ENCODE assay signal across 43 mouse cellular contexts in genomic region chr7:97873317-97873716, GRCm38 (mm10). TPM values are rescaled to one million over a fixed set of nuclear protein-coding genes. Genes with fewer than 3 reads are reported as not detected.
DNase-seq lines count a peak whose midpoint lies in the region; ATAC-seq and TF ChIP-seq lines count a peak whose summit lies in the region.
"Had no signal": no experiment of that assay in that cellular context is flagged by ENCODE, and none has a peak within 500 bp of the region (broad histone marks: within the 10 kb centered on the region; RNA-seq: fewer than 3 reads in every experiment).

No protein-coding gene starts in this region.

- no peak for TF ChIP-seq CTCF in midbrain, postnatal 0 days (IDR thresholded peaks at IDR 0.05)

- no peak overlapping the region for H3K9ac ChIP-seq in midbrain, postnatal 0 days (replicated peaks; ENCODE audit: low read length, poor library complexity, severe bottlenecking)
- H3K9ac ChIP-seq in liver, embryonic 12.5 days = no peak overlapping the region
- H3K9ac ChIP-seq: heart, embryonic 15.5 days; hindbrain, embryonic 12.5 days; kidney, embryonic 15.5 days; liver, embryonic 15.5 days; lung, embryonic 14.5 days; neural tube, embryonic 12.5 days had no signal

- H3K27me3 ChIP-seq in midbrain, postnatal 0 days (ENCODE audit: insufficient read depth, low read length) = no peaks in the 10 kb centered on the region
- H3K27me3 ChIP-seq in midbrain, embryonic 10.5 days (ENCODE audit: low read depth, poor library complexity, severe bottlenecking) = no peaks in the 10 kb centered on the region
- no peaks in the 10 kb centered on the region for H3K27me3 ChIP-seq in liver, embryonic 12.5 days (replicated peaks)
- H3K27me3 ChIP-seq: CH12.LX; heart, embryonic 15.5 days; hindbrain, embryonic 12.5 days; kidney, embryonic 15.5 days; liver, embryonic 15.5 days; neural tube, embryonic 12.5 days had no signal

- ATAC-seq in cerebellum, adult (ENCODE audit: insufficient number of reproducible peaks, low FRiP score, low TSS enrichment) = peak; percentile 72; the same call in 1 of the 2 replicates
- ATAC-seq in midbrain, postnatal 0 days (ENCODE audit: low FRiP score) = no peak
- no peak for ATAC-seq in liver, embryonic 12.5 days
- ATAC-seq: activated CD4-positive, CD25-positive, alpha-beta regulatory T cell, adult 4 months; forebrain, embryonic 16.5 days; intestine, postnatal 0 days; midbrain, embryonic 16.5 days had no signal

- DNase-seq in cerebellum, postnatal 4 days (ENCODE audit: low spot score in 2 of 2) = no peak
- peak; percentile 32 for DNase-seq in midbrain, postnatal 0 days (ENCODE audit: low spot score)
- DNase-seq in midbrain, embryonic 10.5 days (ENCODE audit: low spot score) = no peak
- DNase-seq in cerebellum, postnatal 10 days = peak; percentile 50 to 55
- DNase-seq in lung, postnatal 25 days (ENCODE audit: low spot score) = no peak
- no peak for DNase-seq in layer of hippocampus, adult 18-20 months (ENCODE audit: low spot score in 2 of 2)
- DNase-seq: adrenal gland, adult 8-10 months; kidney, postnatal 25 days; layer of hippocampus, postnatal 36 days; liver; lung, embryonic 14.5 days; lung, postnatal 14 days; right cerebral cortex, adult 18-20 months; right cerebral cortex, postnatal 4 days; thymus, adult 2 months; thymus, postnatal 36 days had no signal

- H3K4me1 ChIP-seq in midbrain, postnatal 0 days (ENCODE audit: insufficient read depth, low read length) = no peaks in the 10 kb centered on the region
- no peaks in the 10 kb centered on the region for H3K4me1 ChIP-seq in midbrain, embryonic 10.5 days
- H3K4me1 ChIP-seq in liver, embryonic 12.5 days = no peaks in the 10 kb centered on the region
- H3K4me1 ChIP-seq: heart, embryonic 10.5 days; heart, embryonic 15.5 days; hindbrain, embryonic 12.5 days; kidney, embryonic 15.5 days; liver, embryonic 15.5 days; neural tube, embryonic 12.5 days had no signal

- no peak overlapping the region for H3K4me3 ChIP-seq in midbrain, postnatal 0 days (ENCODE audit: low read depth, low read length)
- no peak overlapping the region for H3K4me3 ChIP-seq in midbrain, embryonic 10.5 days
- H3K4me3 ChIP-seq in liver, embryonic 12.5 days = no peak overlapping the region
- H3K4me3 ChIP-seq: erythroblast, embryonic 14.5 days; heart, embryonic 10.5 days; heart, embryonic 15.5 days; hindbrain, embryonic 12.5 days; kidney, embryonic 15.5 days; liver, embryonic 15.5 days; myocyte; neural tube, embryonic 12.5 days had no signal

- H3K27ac ChIP-seq in midbrain, postnatal 0 days (ENCODE audit: low read depth, low read length) = no peak overlapping the region
- no peak overlapping the region for H3K27ac ChIP-seq in midbrain, embryonic 10.5 days (replicated peaks)
- H3K27ac ChIP-seq in liver, embryonic 12.5 days = no peak overlapping the region
- H3K27ac ChIP-seq: heart, embryonic 10.5 days; heart, embryonic 15.5 days; hindbrain, embryonic 12.5 days; kidney, embryonic 15.5 days; liver, embryonic 15.5 days; neural tube, embryonic 12.5 days had no signal

- no peaks in the 10 kb centered on the region for H3K9me3 ChIP-seq in midbrain, postnatal 0 days (ENCODE audit: low read length)
- no peaks in the 10 kb centered on the region for H3K9me3 ChIP-seq in midbrain, embryonic 10.5 days (replicated peaks)
- no peaks in the 10 kb centered on the region for H3K9me3 ChIP-seq in liver, embryonic 12.5 days (replicated peaks)
- H3K9me3 ChIP-seq: heart, embryonic 10.5 days; heart, embryonic 15.5 days; hindbrain, embryonic 12.5 days; kidney, embryonic 15.5 days; liver, embryonic 15.5 days; neural tube, embryonic 12.5 days had no signal

- no peak overlapping the region for H3K4me2 ChIP-seq in midbrain, postnatal 0 days (ENCODE audit: low read depth, low read length, poor library complexity, severe bottlenecking)
- H3K4me2 ChIP-seq in liver, embryonic 12.5 days = no peak overlapping the region
- H3K4me2 ChIP-seq: heart, embryonic 15.5 days; hindbrain, embryonic 12.5 days; kidney, embryonic 15.5 days; liver, embryonic 15.5 days; lung, embryonic 14.5 days; midbrain, embryonic 11.5 days; neural tube, embryonic 12.5 days had no signal

- no peaks in the 10 kb centered on the region for H3K36me3 ChIP-seq in midbrain, postnatal 0 days (ENCODE audit: insufficient read depth, low read length)
- peaks cover 21% of the 10 kb centered on the region for H3K36me3 ChIP-seq in midbrain, embryonic 10.5 days
- H3K36me3 ChIP-seq in liver, embryonic 12.5 days = no peaks in the 10 kb centered on the region
- H3K36me3 ChIP-seq: heart, embryonic 15.5 days; kidney, embryonic 15.5 days; liver, embryonic 15.5 days had no signal

RNA-seq across cellular contexts. Expression of gene Gdpd4, which starts 46.4 kb away (rescaled TPM):
- total RNA-seq in midbrain, postnatal 0 days (2014; rRNA removed) = 0.71 TPM in 1 of 2 replicates, not detected in the other
- not detected in 2 replicates for polyA plus RNA-seq in midbrain, postnatal 0 days (2015; fragmentation: Nextera tagmentation; extraction: Ambion mirVana)
- not detected in 2 replicates for polyA plus RNA-seq in midbrain, embryonic 10.5 days (2016; fragmentation: Nextera tagmentation; extraction: Ambion mirVana)
- not detected in 2 replicates for polyA plus RNA-seq in liver, embryonic 12.5 days (2016; fragmentation: Nextera tagmentation; extraction: Ambion mirVana)
- not detected for total RNA-seq in layer of hippocampus, adult 18-20 months (2021)
- total RNA-seq: adrenal gland, adult 8-10 months; adrenal gland, postnatal 4 days; CH12.LX; common myeloid progenitor, adult 5-6 weeks; ES-E14; gastrocnemius, adult 8-10 months; heart, postnatal 25 days; layer of hippocampus, adult 8-10 months; layer of hippocampus, postnatal 36 days; megakaryocyte progenitor cell, adult 5-6 weeks had no signal
- polyA plus RNA-seq: activated CD4-positive, CD25-positive, alpha-beta regulatory T cell, adult 4 months; C2C12; embryonic facial prominence, embryonic 14.5 days; erythroblast, embryonic 14.5 days; forebrain, embryonic 11.5 days; forebrain, embryonic 16.5 days; heart, embryonic 15.5 days; hindbrain, embryonic 12.5 days; intestine, postnatal 0 days; kidney, embryonic 15.5 days; limb, embryonic 11.5 days; liver, embryonic 15.5 days; lung, embryonic 14.5 days; midbrain, embryonic 11.5 days; myocyte; thymus, adult 2 months had no signal

Comparison
In these comparisons a context has a peak if more than half of its experiments do, and no peak if none do; other contexts are left out.
1. DNase-seq: peak in midbrain, postnatal 0 days (single experiment) and cerebellum, postnatal 10 days (2 of 2); none in cerebellum, postnatal 4 days (0 of 2), midbrain, embryonic 10.5 days (single experiment), lung, postnatal 25 days (single experiment) and layer of hippocampus, adult 18-20 months (0 of 2).